Mouse (Mus musculus): ENCODE measurements around the gene Fuz.

DNA sequence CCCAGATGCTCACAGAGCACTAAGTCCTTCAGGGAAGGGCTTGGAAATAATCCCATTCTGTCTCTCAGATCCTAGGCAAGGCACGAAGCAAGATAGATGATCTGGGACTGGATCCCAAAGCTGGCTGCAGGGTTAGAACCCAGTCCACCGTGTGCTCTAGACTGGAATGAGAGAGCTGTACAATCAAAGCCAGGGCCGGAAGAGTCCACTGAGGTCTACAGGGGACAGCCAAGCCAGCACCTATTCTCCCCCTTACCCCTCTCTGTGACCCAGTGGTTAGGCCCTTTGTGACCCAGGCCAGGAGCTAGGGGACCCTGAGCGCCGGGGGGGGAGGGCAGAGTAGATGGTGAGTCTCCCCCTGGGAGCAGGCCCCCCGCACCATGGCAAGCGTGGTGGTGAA, 47.0 kb downstream of the Fuz start, which contains the start of gene Tsks:
- TF ChIP-seq POLR2A (IDR thresholded peaks at IDR 0.05; ENCODE audit: extremely low read depth, insufficient read depth, low read length): no peak
- no peak for TF ChIP-seq CTCF (IDR thresholded peaks at IDR 0.05; ENCODE audit: extremely low read depth, insufficient read depth, low read length)

Data from cortical plate, adult 2 months (tissue).